Mouse (Mus musculus) natural killer cell, adult 2 months (primary cell): ENCODE results near the gene Ero1lb.

Experiments
- DNase-seq, 2 experiments: peaks; one replicate each; pipeline ENCODE4 v3.0.0; 2022; ENCODE audit warnings: low spot score in 2 of 2

Ero1lb gene

DNA sequence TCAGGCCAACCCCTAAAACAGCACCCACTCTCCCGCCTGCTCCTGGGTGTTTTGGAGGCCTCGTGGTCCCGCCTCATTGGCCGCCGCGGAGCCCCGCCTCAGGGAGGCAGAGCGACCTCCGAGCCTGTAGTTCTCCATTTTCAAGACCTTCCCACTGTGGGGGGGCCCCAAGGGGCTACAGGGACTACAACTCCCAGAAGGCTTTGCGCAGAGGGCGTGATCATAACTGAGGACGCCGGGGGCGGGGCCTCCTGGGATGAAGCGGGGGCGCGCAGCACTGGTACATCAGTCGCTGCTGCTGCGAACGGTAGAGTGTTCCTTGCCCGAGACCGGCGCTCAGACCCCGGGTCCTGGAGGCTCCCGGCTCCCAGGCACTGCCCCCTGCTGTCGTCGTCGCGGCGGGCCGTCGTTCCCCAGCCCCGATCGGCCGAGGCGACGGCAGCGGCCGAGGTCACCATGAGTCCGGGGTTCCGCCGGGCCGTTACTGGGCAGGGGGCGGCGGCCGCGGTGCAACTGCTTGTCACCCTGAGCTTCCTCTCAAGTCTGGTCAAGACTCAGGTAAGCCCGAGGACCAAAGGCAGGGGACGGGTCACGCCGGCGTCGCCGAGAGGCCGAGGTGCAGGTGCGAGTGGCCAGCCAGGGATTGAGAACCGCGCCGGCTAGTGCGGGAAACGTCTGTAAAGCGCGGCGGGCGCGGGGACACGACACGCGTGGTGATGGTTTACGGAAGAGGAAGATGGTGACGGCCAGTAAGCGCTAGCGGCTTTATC, at the start of gene Ero1lb:
Gene Ero1lb (plus strand): TSS at position 254 of the 770 bp plus-strand sequence.
- peak; percentile 97 to 99 for DNase-seq

DNA sequence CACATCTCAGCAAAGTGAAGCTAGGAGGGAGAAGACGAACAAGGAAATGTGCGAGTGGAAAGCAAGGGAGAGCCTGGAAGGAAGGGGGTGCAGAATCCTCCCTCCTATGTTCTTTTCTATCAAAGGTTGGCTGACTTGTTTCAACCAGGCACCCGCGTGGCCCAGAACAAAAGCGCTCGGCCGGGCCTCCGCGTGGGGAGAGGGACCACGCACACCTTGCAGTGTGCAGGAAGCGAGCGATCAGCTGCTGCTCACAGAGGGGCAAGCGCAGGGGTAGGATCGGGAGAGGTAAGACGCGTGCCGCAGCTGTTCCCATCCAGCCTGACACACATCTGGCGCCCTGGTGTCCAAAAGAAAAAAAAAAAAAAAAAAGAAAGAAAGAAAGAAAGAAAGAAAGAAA, 46.3 kb upstream of the Ero1lb start:
- no peak for DNase-seq

DNA sequence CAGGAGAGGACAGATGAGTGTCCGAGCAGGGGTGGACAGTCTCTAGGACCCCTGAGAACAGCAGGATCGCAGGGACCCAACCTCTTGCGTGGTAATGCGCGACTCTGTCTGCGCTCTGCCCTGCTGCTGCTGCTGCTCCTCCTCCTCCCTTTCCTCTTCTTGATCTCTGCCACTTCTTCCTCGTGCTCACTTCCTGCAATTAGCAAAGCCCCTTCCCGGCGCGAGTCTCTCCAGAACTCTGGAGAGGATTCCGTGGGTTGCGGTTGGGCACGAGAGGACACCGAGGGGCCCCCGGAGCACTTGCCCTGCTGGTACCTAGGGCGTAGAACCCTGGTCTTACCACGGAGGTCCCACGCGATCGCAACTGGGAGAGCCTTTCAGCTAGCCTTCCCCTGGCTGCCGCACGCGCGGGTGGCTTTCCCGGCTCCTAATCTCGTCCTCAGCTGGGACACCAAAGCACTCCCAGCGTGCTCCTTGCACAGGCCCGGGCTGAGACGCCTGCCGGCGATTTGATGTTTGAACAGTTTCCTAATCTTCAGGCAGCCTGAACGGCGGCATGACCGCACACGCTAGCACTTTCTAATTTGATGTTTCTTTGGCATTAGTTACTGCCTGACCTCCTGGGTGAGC, 45.6 kb upstream of the Ero1lb start, which contains the start of gene Edaradd:
Gene Edaradd (minus strand): TSS at position 484 of the 630 bp plus-strand sequence.
- DNase-seq: peak in 1 of 2 experiments; percentile 37

DNA sequence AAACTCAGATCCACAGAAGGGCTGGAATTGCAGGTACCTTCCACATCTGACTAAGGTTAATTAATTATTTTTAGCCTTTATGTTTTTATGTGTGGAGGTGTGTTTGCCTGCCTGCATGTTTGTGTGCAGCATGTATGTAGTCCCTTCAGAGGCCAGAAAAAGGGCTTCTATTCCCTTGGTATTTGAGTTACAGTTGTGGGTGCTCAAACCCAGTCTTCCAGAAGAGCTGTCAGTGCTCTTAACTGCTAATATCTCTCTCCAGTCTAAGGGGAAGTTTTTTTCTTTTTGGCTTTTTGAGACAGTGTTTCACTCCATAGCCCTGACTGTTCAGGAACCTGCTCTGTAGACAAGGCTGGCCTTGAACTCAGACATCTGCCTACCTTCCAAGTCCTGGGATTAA, 43.3 kb upstream of the Ero1lb start:
- DNase-seq: no peak

DNA sequence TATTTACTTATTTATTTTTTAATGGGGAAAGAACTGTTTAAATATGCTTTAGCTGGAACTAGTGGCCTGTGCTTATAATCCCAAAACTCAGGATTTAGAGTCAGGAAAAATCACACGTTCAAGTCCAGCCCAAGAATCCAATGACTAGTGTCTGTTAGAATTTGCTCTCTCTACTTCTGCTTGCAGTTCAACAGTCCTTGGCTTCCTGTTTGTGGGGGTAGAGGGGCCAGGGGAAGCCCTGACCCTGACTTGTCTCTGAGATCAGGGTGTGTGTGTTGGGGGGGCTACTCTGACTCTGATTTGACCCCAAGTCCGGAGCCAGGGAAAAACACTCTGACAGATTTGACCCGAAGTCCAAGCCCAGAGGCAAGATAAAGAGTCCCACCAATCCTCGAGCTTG, 40.0 kb upstream of the Ero1lb start:
- DNase-seq: no peak

DNA sequence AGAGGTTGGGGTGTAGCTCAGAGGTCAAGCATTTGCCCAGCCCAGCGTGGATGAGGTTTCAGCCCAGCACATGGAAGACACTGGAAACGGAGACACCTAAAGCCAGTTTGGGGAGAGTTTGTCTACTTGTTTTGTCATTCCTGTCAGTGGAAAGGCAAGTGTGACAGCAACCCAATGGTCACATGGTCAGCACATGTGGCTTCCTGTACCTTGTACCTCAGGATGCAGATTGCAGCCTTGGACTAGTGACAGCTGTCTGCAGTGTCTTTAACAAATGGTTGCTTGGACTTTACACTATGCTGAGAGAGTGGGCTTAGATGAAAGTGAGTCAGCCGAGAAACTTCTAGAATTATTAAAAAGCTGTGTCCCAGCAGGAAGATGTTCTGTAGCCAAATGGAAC, 31.0 kb upstream of the Ero1lb start:
- DNase-seq: no peak

DNA sequence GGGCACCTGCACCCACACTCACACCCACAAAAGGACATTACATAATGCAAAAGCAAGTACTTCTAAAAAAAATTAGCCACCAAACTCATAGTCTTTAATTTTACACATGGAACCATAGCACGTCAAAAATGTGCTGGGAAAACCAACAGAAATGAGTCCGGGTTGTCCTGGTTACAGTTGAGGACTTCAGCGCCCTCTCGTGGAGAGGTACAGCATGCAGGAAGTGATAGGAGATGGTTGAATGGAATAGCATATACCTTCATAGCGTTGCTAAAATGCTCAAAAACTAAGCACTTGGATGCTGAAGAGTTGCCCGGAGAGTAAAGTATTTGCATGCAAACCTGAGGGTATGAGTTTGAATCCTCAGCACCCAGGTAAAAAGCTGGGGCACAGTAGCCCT, 27.7 kb upstream of the Ero1lb start:
- peak; percentile 42 to 67 for DNase-seq

DNA sequence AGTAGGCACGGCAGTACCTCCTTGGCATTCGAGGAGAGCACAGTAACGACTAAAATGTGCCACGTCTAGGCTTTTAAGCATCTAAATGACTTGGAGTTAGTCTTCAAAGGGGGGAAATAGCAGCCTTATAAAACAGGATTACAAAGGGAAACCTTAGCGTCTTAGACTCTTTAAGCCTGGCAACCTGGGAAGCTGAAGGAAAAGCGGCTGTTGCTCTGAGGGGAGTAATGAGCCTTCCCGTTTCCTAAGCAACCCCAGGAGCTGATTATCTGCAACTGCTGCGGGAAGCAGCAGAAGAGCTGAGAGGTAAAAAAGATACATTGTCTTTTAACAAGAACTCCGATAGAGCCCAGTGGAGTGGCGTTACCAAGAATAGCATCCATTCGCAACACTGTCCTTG, 26.0 kb upstream of the Ero1lb start:
- DNase-seq: no peak

DNA sequence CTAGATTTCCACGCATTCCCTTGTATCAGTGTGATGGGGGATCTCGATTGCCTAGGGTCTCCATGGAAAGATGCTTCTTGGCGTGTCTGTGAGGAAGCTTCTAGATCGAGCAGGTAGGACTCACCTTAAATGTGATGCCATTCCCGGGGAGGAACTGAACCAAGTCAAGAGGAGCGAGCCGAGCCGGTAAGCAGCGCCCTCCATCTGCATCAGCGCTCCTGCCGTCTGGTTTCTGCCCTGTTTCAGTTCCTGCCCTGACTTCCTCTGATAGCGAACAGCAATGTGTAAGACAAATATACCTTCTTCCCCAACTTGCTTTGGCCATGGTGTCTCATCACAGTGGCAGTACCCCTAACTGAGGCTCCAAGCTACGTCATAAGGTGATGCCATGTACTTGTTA, 25.6 kb upstream of the Ero1lb start:
- DNase-seq: peak in 1 of 2 experiments; percentile 29

DNA sequence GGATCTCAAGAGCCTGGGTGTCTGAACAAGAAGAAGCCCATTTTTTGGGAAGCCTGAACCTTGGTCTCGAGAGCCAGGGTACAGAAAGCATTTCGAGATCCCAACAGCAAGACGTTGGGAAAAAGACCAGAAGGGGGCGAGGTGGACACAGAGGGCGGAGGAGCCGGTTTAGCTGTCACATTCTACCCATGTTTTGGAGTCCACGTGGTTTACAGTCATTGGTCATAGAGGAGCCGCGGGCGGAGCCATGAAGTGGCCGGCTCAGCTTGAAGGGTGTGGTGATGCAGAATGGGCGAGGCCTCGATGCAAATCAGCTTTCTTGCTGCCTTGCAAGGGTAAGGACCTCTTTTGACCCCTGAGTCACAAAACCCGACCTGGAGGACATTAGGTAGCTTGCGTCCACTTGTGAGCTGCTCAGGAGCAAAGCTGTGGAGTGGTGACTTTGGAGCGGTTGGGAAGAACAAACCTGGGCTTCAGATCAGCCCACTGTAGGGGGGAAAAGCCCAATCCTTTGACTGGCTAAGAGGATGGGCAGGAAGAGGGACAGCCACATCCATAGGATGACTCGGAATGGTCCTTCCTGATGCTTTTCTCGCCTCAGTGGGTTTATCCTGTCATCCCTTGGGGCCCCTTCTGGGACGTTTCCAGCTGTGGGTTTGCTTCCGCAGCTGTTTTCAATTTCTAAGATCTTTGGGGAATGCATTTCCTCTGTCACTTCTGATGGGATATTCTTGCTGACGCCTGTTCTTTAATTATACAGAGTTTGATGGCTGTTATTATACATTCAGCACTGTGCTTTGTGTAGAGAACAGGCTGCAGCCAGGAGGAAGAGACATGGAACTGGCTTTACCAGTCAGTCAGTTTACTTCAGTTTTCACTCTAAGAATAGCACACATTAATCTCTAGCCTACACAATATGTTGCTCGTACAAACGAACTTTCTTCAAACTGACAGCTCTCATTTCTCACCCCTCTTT, 23.4 kb upstream of the Ero1lb start:
- peak; percentile 38 to 75 for DNase-seq

DNA sequence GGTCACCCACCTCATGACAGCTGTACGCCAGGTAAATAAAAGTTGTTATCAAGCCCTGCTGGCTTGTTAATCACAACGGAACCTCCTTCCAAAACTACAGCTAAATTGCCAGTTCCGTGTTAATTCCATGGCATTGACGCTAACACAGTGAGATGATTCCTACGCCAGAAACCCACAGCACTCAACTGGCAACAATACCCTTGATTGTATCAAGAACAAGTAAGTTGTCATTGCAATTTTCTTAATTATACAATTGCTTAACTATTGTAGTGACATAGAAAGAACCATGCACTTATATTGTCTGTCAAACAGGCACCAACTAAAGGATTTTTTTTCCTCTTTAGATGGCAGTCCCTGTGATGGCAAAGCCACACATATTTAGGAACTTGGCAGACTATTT, 22.4 kb upstream of the Ero1lb start:
- no peak for DNase-seq

DNA sequence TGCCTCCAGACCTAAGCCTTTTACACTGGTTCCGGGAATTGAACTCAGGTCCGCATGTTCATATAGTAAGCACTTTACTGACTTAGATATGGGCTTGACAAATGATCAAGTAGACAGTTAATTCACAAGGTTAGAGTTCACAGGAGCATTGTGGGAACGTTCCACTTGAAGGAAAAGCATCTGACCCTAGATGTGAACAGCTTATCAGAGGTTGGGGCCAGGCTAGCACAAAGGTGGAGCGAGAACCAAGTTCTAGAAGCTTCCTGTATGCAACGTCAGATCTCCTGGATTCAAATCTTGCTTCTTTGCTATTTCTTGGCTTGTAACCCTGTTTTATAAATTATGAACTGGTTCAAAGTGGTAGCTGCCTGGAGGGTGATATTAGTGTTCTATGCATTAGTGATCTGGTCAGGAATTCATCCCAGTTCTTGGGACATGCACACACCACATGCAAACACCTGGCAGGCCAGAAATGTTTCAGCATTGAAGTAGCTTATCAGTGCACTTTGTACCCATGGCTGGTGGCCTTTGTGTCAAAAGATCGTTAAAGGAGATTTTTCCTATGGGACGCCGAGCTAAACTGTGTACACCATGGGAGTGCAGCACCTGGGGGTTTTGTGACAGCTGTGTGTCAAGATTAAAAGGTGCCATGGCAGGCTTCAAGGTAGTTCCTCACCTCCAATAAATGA, 21.6 kb upstream of the Ero1lb start:
- no peak for DNase-seq

DNA sequence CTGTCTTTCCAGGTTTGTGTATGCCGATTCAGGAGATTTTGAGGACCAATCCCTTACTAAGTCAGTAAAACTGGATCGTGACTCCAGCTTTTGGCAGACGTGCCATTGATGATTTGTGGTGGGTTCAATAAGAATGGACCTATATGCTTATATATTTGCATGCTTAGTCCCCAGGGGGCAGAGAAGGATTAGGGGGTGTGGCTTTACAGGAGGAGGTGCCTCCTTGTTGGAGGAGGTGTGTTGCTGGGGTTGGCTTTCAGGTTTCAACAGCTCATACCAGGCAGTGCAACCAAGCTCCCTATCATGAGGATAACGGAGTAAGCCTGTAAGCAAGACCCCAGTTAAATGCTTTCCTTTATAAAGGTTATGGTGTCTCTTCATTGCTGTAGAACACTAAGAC, 11.5 kb upstream of the Ero1lb start:
- DNase-seq: peak in 1 of 2 experiments; percentile 23

DNA sequence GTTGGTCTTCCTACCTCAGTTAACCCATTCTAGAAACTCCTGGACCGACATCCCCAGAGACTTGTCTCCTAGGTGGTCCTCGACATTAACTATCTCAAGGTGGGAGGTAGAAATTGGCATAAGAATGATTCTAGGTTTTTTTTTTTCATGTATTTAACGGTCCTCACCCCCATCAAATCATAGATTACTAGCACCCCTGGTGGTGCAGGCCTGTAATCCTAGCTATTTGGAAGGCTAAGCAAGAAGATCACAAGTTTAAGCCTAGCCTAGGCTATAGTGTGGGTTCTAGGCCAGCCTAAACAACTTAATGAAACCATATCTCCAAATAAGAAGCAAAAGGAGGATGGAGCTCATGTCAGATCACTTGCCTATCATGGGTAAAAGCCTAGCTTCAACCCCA, 6.6 kb upstream of the Ero1lb start:
- DNase-seq: no peak

DNA sequence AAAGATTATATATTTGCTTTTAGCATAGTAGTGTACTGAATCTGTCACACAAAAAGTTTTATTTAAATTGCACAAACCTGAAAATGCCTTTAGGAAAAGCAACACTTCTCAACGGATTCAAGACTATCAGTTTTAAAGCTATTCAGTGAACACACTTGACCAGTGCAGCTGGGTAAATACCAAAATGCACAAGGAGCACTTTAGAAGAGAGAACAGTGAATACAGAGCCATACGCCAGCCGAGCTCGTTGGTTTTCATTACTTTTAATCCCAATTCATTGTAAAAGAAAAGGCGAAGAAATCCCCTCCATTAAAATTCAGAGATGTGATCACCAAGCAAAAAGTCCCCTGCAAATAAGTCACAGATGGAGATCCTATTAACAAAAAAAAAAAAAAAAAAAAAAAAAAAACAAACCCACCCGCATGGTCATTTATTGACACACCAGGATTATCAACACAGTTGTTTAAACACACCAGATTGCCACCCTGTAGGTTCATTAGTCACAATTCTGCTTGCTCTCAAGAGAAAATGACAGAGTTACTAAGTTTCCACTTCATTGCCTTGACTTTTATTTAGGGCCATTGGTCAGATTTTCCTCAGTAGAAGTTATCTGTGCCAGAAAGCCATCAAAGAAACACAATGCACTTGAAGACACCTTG, 6.1 kb upstream of the Ero1lb start:
- DNase-seq: no peak

DNA sequence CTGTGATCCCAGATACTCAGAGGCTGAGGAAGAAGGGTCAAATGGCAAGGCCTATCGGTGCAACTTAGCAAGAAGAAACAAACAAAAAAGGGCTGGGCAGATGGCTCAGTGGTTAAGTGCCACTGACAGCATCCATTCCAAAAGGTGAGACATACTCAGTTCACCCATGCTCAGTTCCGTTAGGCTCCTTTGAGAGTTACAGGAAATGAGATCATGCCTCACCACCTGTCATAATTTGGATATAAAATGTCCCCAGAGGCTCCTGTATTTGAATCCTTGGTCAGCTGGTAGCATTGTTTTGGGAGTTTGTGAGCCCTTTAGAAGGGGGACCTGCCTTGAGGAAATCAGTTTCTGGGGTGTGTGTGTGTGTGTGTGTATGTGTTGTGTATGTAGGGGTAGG, 3.9 kb upstream of the Ero1lb start:
- DNase-seq: peak in 1 of 2 experiments; percentile 68

DNA sequence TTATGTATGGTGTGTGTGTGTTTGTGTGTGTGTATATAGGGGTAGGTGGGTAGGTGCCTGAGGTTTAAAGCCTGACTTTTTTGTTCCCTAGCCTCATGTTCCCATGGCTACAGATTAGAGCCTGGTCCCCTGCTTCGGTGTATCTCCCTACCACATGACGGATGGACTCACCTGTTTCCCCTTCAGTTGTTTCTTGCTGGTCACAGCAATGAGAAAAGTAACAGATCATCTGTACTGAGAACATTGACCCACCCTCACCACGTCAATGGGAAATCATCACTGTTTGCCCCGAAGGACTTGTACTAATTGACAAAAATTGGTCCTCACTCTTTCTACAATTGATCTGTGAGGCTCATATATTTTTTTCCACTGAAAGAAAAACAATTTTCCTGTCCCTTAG, 3.4 kb upstream of the Ero1lb start:
- no peak for DNase-seq

DNA sequence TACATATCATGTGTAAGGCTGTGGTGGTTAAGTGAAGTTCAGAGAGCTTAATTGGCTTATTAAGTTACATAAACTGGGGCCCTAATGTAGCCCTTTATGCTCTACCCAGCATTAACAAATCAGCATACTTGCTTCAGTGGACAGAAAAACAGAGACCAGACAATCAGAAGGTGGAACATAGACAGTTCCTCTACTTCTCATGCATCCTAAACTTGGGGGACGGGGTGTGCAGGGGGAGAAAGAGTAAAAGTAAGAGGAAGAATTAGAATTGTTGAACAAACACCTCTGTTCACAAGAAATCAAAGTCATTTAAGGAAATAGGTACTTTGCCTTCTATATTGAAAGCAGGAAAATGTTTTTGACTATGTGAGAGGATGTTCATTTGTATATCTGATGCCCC, 2.3 kb downstream of the Ero1lb start:
- DNase-seq: no peak

DNA sequence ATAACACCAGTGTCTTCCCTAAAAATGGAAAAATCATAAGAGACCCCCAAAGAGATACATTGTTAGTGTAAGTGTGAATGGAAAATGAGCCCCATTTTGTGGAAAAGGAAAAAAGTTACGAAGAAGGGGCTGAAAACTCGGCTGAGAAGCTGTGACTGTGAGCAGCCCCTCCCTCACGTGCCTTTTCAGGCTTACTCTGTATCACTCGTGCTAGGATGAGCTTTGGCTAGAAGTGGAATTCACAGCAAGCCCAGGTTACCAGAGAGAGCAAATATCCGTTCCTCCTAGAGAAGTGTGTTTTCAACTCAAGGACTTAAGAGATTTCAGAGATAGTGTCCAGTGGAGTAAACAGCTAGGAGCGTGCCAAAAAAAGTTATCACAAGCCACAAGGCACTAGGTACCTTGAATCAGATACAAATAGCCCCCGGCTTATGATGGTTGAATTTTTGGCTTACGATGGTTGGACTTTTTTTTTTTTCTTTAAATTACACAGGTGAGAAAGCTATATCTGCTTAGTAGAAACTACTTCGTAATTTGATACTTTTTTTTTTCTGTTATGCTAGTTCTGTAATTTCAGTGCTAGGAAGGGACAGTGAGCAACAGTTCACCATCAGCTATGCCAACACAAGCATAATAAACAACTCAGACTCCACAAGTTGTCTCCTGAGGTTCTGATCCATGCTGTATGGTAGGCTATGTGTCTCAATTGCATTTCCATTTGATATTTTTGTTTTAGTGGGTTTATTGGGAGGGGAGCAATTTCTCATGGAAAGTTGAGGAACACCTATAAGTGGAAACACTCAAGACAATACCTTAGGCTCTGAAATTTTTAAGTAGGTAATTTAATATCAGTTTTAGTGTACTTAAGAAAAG, 3.2 kb downstream of the Ero1lb start:
- no peak for DNase-seq

DNA sequence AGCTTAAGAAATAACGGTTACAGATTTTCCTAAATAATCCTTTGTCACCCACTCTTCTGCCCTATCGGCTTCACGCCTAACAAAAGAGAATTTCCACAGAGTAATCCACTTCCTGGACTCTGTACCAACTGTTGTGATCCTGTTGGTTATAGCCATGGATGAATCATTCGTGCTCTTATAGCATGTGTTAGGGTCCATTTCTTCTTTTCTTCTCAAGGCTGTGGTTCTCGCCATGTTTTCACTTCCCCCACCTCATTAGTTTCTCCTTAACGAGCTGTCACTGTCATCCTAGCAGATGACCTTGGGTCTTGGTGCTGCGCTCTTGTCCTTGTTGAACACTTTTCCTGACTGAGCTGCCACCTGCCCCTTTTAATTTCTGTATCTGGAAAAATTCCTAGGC, 4.1 kb downstream of the Ero1lb start:
- DNase-seq: no peak
